Mouse (Mus musculus) hindbrain, postnatal 0 days (tissue): ENCODE results near the gene Kdm4b. TPM values are rescaled to one million over a fixed set of nuclear protein-coding genes. Genes with fewer than 3 reads are reported as not detected.
A peak's percentile ranks its signal among the peaks of the same experiment; 100 is the strongest.

Experiments
- ATAC-seq: fragments of 200-750 bp; cut with Nextera tagmentation; 2 replicates; pipeline ENCODE4 v1.8.0; 2017; ENCODE audit warnings: mild to moderate bottlenecking, moderate TSS enrichment, moderate library complexity
- DNase-seq: peaks from one replicate; pipeline ENCODE4 v3.0.0-alpha.2; 2015; ENCODE audit warnings: low spot score
- H3K27ac ChIP-seq: fragments of 300-500 bp; sonication (generic); 2 replicates; pipeline ENCODE4 v1.5.1; 2014; ENCODE audit warnings: mild to moderate bottlenecking
- H3K27me3 ChIP-seq: fragments of 300-500 bp; sonication (generic); 2 replicates; pipeline ENCODE4 v1.6.1; 2014; ENCODE audit warnings: low read length, mixed read lengths; ENCODE audit not compliant: insufficient read depth
- H3K36me3 ChIP-seq: fragments of 300-500 bp; sonication (generic); 2 replicates; pipeline ENCODE4 v1.6.1; 2014; ENCODE audit warnings: low read length, mixed read lengths; ENCODE audit not compliant: insufficient read depth
- H3K4me1 ChIP-seq: fragments of 300-500 bp; sonication (generic); 2 replicates; pipeline ENCODE4 v1.6.1; 2014; ENCODE audit warnings: antibody characterized with exemption, low read length, mixed read lengths; ENCODE audit not compliant: insufficient read depth
- H3K4me2 ChIP-seq: fragments of 300-500 bp; sonication (generic); 2 replicates; pipeline ENCODE4 v1.6.1; 2014; ENCODE audit warnings: low read depth, mild to moderate bottlenecking, low read length, moderate library complexity, mixed read lengths
- H3K4me3 ChIP-seq: fragments of 300-500 bp; sonication (generic); 2 replicates; pipeline ENCODE4 v1.5.1; 2014; ENCODE audit warnings: low read length
- H3K9ac ChIP-seq: fragments of 300-500 bp; sonication (generic); replicated peaks from 2 replicates; pipeline ENCODE4 v1.6.1; 2014; ENCODE audit warnings: mild to moderate bottlenecking, low read length, moderate library complexity, mixed read lengths
- H3K9me3 ChIP-seq: fragments of 300-500 bp; sonication (generic); 2 replicates; pipeline ENCODE4 v1.6.1; 2016; ENCODE audit warnings: low read length, mixed read lengths
- CTCF ChIP-seq: IDR thresholded peaks from 2 replicates; pipeline ENCODE4 v1.5.1; 2016; ENCODE audit warnings: antibody characterized with exemption, control low read depth, low read depth
- WGBS: fragments of 180-500 bp; shearing (Covaris S2); extraction: QIAGEN DNeasy Blood & Tissue Kit; methylation state at CpG from one replicate; pipeline ENCODE4 v1.1.7; 2014; 5-methylcytosine and 5-hydroxymethylcytosine counted together
- polyA plus RNA-seq: library from polyadenylated mRNA; unstranded; fragments of >200 nt; fragmentation: Nextera tagmentation; extraction: Ambion mirVana; gene quantifications from 2 replicates; pipeline ENCODE4 v1.2.1, GENCODE M21; 2015
- total RNA-seq: library from RNA; depleted of rRNA; stranded (reverse); fragments of >200 nt; gene quantifications from 2 replicates; pipeline ENCODE4 v1.2.3, GENCODE M21; 2014

The Kdm4b gene
- total and polyA plus RNA-seq, 2 experiments from 2014 or later = 42.5 to 144 TPM

DNA sequence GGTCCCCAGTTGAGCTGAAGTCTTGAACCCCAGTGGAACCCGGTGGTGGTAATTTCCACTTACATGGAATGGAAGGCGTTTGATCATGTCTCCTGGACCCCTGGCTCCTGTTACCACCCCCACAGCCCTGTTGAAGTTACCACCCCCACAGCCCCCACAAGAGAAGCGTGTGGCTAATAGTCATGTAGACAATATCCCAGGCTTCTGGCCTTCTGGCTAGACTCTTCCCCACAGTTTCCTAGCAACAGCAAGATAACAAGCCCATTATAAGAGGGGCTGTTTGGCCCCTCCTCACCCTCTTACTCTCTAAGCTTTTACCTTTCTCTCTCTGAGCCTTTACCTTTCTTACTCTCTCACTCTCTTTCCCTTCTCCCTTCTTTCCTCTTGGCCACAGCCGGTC is 81.0 kb downstream of the Kdm4b start:
- no peak for ATAC-seq
- peaks cover 30% of the 10 kb centered on the region for H3K36me3 ChIP-seq
- no peak overlapping the region for H3K4me3 ChIP-seq
- no peak overlapping the region for H3K4me2 ChIP-seq
- 35% methylated on average over 4 of the region's 4 CpGs for WGBS
- peak overlapping the region; percentile 43 for H3K27ac ChIP-seq
- H3K9me3 ChIP-seq = no peaks in the 10 kb centered on the region
- H3K4me1 ChIP-seq = peaks cover 7% of the 10 kb centered on the region; the same call in 1 of the 2 replicates
- DNase-seq = no peak
- no peak overlapping the region for H3K9ac ChIP-seq
- TF ChIP-seq CTCF = no peak
- H3K27me3 ChIP-seq = no peaks in the 10 kb centered on the region

DNA sequence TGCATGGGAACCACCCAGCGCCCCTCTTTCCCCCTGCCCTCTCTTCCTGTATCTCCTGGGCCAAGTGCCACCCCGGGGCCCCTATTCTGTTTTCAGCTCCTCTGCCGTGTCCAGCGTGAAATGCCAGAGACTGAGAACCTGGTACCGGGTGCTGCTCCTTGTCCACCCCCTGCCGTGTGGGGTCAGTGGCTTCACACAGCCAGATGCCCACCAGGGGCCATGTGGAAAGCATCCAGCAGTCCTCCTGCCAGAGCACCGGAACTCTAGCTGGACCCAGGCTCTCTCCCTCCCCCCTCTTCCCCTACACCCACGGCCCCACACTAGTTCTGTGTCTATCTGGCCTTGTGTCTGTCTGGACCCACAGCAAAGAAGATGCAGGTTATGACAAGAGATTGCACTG is 81.5 kb downstream of the Kdm4b start:
- H3K4me3 ChIP-seq = no peak overlapping the region
- peaks cover 30% of the 10 kb centered on the region for H3K36me3 ChIP-seq
- H3K4me2 ChIP-seq = no peak overlapping the region
- H3K4me1 ChIP-seq = peaks cover 7% of the 10 kb centered on the region; the same call in 1 of the 2 replicates
- TF ChIP-seq CTCF = no peak
- 26% methylated on average over 8 of the region's 8 CpGs for WGBS
- no peaks in the 10 kb centered on the region for H3K27me3 ChIP-seq
- H3K9ac ChIP-seq = no peak overlapping the region
- peak overlapping the region; percentile 43 for H3K27ac ChIP-seq
- ATAC-seq (no peak), DNase-seq (no peak)
- no peaks in the 10 kb centered on the region for H3K9me3 ChIP-seq

DNA sequence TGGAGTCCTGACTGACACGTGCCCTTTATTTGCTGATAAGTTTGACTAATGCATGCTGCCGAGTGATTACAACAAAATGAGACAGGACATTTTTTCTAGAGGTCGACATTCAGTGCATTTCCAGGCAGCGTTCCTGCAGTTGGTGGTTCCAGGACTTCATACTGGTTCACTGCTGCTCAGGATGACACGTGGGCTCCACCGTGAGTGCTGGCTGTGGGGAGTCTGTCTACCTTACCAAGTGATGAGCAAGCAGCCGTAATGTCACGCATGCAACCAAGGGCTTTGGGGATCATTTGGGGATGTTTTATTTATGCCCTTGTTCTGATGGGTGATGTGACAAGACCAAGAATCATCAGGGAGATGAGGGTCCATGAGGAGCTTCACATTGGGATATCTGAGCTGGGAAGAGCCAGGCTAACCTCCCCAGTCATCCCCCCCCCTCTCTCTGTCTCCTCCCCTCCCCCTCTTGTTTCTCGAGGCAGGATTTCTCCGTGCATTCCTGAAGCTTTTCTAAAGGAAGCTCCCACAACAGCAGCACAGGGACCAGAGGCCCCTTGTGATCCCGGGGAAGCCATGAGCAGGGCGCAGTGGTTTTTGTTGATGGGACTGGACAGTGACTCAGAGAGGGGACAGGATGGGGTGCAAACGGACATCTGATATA is 83.2 kb downstream of the Kdm4b start:
- H3K4me2 ChIP-seq = no peak overlapping the region
- 0 out of 2 replicates have a peak overlapping the region, but pooled peaks have one; percentile 17 for H3K9ac ChIP-seq
- peaks cover 40% of the 10 kb centered on the region for H3K36me3 ChIP-seq
- ATAC-seq = 0 out of 2 replicates have a peak, but pooled peaks have one; percentile 11
- no peaks in the 10 kb centered on the region for H3K9me3 ChIP-seq
- H3K4me3 ChIP-seq = no peak overlapping the region
- TF ChIP-seq CTCF = no peak
- 29% methylated on average over 13 of the region's 13 CpGs for WGBS
- no peaks in the 10 kb centered on the region for H3K27me3 ChIP-seq
- peaks cover 7% of the 10 kb centered on the region; the same call in 1 of the 2 replicates for H3K4me1 ChIP-seq
- DNase-seq = peak; percentile 33
- H3K27ac ChIP-seq = peak overlapping the region; percentile 54; the same call in 1 of the 2 replicates

DNA sequence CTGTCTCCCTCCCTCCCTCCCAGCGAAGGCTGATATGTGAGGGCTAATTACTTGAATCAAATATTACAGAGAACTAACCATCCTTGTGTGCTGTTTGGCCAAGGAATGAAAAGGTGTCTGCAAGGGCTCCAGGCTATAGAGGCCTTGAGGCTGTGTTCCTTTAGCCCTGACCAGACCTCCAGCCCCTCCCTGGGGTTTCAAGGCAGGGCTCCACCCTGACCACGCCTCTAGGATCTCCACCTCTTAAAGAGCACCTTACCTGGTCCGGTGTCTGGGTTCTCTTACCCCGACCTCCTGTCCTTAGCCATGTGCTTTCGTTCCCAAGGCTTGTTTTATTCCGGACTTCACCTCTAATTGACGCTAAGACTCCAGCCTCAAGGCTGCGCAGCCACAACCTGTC is 83.9 kb downstream of the Kdm4b start:
- Histone ChIP-seq H3K36me3 (peaks cover 45% of the 10 kb centered on the region), H3K27me3 (no peaks in the 10 kb centered on the region), H3K4me1 (peaks cover 7% of the 10 kb centered on the region; the same call in 1 of the 2 replicates), H3K9me3 (no peaks in the 10 kb centered on the region), H3K9ac (0 out of 2 replicates have a peak overlapping the region, but pooled peaks have one; percentile 17), H3K4me3 (no peak overlapping the region), H3K4me2 (no peak overlapping the region), H3K27ac (peak overlapping the region; percentile 54; the same call in 1 of the 2 replicates)
- WGBS = 38% methylated on average over 8 of the region's 8 CpGs
- ATAC-seq = peak; percentile 19; the same call in 1 of the 2 replicates
- no peak for TF ChIP-seq CTCF
- DNase-seq = no peak

DNA sequence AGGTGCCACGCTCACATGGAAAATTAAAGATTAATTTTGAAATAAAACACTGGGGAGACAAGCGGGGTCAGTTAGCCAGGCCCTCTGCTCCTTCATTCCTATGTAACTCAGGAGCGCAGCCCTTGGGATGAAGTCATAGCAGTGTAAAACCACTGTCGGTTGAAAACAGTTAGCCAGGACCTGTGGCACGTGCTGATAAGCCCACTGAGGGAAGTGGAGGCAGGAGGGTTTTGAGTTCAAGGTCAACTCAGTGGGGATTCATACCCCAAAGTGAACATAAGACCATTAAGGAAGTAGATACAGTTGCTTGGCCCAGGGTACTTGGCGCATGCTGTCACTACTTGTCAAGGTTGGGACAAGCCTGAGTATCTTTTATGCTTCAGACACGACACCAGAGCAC is 85.6 kb downstream of the Kdm4b start:
- no peak overlapping the region for H3K9ac ChIP-seq

DNA sequence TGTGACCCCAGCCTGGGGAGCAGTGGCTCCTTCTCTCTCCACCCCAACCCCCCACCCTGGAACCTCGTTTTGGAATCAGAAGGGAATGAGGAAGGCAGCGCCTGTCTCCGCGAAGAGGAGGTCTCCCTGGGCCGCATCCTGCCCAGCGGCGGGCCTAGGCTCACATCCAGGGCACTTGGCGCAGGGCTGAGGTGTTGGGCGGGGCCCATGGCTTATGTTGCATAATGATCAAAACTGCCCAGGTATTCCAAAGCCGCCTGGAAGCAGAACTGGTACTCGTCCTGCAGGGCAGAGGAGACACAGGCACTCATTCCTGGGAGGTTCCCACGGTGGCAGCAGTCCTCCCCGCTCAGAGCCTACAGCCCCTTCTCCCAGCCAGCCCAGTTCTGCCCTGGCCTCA is 87.3 kb downstream of the Kdm4b start:
- no peak for DNase-seq
- ATAC-seq = no peak
- 69% methylated on average over 13 of the region's 13 CpGs for WGBS
- no peak overlapping the region for H3K9ac ChIP-seq
- no peaks in the 10 kb centered on the region for H3K27me3 ChIP-seq
- H3K36me3 ChIP-seq = peaks cover 78% of the 10 kb centered on the region
- H3K4me1 ChIP-seq = 0 out of 2 replicates have a peak, but pooled peaks cover 3% of the 10 kb centered on the region
- no peak for TF ChIP-seq CTCF
- H3K4me3 ChIP-seq = no peak overlapping the region
- no peak overlapping the region for H3K4me2 ChIP-seq
- H3K9me3 ChIP-seq = no peaks in the 10 kb centered on the region
- no peak overlapping the region for H3K27ac ChIP-seq

More for the DNA sequence above, 85.6 kb downstream of the Kdm4b start:
- H3K4me1 ChIP-seq = peaks cover 5% of the 10 kb centered on the region; the same call in 1 of the 2 replicates
- no peaks in the 10 kb centered on the region for H3K27me3 ChIP-seq
- H3K9me3 ChIP-seq = no peaks in the 10 kb centered on the region
- no peak for TF ChIP-seq CTCF
- no peak for DNase-seq
- 93% methylated on average over 7 of the region's 7 CpGs for WGBS
- no peak overlapping the region for H3K27ac ChIP-seq
- ATAC-seq = no peak
- peaks cover 61% of the 10 kb centered on the region for H3K36me3 ChIP-seq
- no peak overlapping the region for H3K4me2 ChIP-seq
- no peak overlapping the region for H3K4me3 ChIP-seq

DNA sequence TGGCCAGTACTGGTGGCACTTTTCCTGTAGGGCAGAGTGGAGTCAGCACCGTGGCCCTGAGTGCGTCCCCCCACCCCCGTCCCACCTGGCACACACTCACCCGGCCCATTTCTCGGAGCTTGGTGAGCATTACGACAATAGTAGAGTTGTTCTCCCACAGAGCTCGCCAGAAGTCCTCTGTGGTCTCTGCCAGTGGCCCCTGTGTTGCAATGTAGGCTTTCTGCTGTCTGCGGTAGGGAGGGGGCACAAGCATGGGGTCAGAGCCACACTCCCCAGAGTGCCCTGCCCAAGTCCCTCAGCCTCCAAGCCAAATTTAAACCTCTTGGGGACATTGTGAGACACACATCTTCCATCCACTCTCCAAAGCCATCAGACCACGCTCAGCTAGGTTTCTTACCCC is 88.9 kb downstream of the Kdm4b start:
- no peaks in the 10 kb centered on the region for H3K27me3 ChIP-seq
- no peak for DNase-seq
- H3K9ac ChIP-seq = no peak overlapping the region
- 0 out of 2 replicates have a peak, but pooled peaks cover 2% of the 10 kb centered on the region for H3K4me1 ChIP-seq
- peaks cover 92% of the 10 kb centered on the region for H3K36me3 ChIP-seq
- 90% methylated on average over 9 of the region's 9 CpGs for WGBS
- TF ChIP-seq CTCF = no peak
- H3K4me3 ChIP-seq = no peak overlapping the region
- no peak for ATAC-seq
- H3K9me3 ChIP-seq = no peaks in the 10 kb centered on the region
- no peak overlapping the region for H3K27ac ChIP-seq
- no peak overlapping the region for H3K4me2 ChIP-seq
